Mouse (Mus musculus): ENCODE results near the gene Zfp986. TPM values are rescaled to one million over a fixed set of nuclear protein-coding genes. Genes with fewer than 3 reads are reported as not detected.
"Not testable (repeated sequence)": the region's sequence is repeated elsewhere in the genome, so short reads cannot be mapped to it uniquely, and the experiment has no call there.

The Zfp986 gene
- total RNA-seq (2014; fragmentation: Nextera tagmentation) (not detected in 2 replicates), total RNA-seq (2017) (not detected in 2 replicates)

DNA sequence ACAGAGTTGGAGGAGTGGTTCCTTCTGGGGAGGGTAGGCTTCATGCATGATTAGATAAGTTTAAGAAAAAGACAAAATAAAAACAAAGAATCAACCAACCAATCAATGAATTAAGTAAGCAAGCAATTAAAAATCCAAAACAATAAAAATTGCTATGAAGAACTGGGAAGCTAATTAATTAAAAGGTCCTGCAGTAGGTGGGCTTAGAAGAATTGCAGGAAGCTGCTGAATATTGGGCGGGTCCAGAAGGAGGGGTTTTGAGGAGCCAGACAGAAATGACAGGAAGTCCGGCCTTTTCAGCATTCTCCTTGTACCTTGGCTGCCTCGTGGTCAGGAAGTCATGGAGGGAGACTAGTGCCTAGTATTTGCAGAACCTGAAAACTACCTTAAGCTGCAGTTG lies at the start of gene Zfp986:
Gene Zfp986, plus strand, starts transcription at position 301 of the 400 bp plus-strand sequence.
- not testable (repeated sequence) for ATAC-seq (replicated peaks; ENCODE audit: low FRiP score, low TSS enrichment, poor library complexity, severe bottlenecking)

DNA sequence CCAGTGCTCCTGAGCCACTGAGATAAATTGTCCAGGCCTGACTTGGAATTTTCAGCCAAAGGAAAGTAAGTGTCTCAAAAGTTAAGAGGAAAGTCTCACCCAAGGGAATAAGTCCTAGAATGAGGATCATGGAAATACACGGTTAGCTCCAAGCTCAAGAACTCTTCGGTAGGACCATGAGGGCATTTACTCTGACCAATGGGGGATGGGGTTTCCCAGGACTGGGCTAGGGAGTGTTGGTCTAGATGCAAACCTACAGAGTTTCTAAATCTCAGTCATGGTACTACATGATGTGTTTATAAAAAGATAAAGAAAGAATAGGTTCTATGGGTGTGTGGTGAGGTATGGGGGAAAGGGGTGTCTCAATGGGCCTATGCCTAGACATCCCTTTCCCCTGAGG lies 48.6 kb upstream of the Zfp986 start:
- ATAC-seq (replicated peaks; ENCODE audit: low FRiP score, low TSS enrichment, poor library complexity, severe bottlenecking), result not testable (repeated sequence)

DNA sequence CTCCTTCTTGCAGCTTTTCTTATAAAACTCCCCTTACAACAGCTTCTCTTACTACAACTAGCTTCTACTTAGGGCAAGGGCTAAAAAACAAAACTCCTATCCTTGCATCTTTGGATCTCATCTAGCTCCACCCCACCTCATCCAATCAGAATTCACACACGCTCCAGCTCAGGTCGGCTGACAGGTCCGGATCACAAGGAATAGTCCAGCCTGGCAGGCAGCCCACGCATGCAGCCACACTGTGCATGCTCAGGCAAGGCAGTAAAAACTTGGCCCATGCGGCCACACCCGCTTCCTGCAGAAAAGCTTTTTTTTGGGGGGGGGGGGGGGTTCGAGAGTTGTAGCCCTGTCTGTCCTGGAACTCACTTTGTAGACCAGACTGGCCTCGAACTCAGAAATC lies 43.0 kb upstream of the Zfp986 start:
- ATAC-seq (replicated peaks; ENCODE audit: low FRiP score, low TSS enrichment, poor library complexity, severe bottlenecking), result not testable (repeated sequence)

DNA sequence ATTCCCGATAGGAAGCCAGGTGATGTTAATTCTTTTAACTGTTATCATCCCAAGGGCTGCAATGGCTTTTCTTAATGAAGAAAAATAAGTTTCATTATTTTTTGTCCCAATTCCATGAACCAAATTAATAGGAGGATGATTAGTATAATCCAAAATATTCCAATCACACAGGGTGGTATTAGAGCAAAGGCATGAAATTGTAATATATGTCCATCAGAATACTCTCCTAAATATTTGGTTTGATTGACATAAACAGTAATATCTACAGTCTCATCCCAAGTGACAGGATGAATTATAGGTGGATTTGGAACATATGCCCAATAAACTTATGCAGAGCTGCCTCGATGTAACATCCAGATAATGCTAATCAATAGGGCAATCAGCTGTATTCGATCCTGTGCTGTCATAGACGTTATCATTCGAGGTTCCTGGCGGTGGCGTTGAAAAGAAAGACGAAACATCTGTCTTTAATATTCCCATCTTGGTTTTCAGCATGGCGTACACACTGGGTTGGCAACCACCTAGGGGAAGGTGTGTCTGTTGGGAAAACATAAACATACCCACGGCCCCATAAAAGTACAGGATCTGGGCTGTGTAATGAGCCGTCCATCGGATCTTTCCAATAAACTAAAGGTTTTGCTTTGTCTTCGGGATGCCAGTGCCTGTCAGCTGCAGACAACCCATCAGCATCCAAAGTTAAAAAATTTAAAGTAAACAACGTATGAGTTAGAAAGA lies 37.1 kb upstream of the Zfp986 start:
- ATAC-seq (replicated peaks; ENCODE audit: low FRiP score, low TSS enrichment, poor library complexity, severe bottlenecking), result peak; percentile 20; the same call in 1 of the 2 replicates

DNA sequence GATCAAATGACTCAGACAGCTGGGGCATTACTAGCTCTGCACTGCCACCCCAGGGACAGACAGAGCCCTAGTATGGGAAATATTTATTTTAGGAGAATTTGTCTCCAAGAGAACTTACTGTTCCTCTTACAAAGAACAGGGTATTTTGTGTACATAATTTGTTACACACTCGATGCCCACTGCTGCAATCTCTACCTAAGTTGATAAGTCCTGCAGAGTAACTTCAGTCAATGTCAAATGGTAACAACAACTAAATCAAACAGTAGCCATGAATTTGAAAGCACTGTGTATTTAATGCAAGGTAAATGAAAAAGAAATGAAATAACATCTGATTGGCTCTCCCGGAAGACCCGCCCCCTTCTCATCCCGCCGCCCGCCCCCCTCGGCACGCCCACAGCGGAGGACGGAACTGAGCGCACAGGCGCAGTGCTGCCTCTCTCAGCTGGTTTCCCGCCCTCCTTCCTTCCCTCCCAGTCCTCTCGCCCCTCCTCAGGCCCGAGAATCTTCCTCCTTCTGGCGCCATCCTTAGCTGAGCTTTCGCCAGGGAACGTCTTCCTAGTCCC lies 32.2 kb upstream of the Zfp986 start:
- peak; percentile 24; the same call in 1 of the 2 replicates for ATAC-seq (replicated peaks; ENCODE audit: low FRiP score, low TSS enrichment, poor library complexity, severe bottlenecking)

DNA sequence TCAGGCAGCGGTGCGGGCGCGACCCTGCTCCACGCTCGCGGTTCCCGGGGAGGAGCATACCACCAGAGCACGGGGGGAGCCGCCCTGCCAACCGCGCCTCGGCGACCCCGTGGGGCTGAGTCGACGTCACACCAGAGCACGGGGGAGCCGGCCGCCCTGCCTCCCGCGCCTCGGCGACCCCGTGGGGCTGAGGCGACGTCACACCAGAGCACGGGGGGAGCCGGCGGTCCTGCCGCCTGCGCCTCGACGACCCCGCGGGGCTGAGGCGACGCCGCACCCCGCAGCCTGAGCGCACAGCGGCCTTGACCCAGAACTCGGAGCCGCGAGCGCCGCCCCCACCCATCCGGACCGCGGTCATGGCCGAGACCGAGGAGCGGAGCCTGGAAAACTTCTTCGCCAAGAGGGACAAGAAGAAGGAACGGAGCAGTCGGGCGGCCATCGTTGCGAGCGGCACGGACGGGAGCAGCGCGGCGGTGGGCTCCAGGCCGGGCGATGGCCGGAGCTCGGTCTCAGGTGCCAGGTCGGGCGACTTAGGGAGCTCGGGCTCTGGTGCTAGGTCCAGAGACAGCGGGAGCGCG lies 31.6 kb upstream of the Zfp986 start:
- ATAC-seq (replicated peaks; ENCODE audit: low FRiP score, low TSS enrichment, poor library complexity, severe bottlenecking), result peak; percentile 69

DNA sequence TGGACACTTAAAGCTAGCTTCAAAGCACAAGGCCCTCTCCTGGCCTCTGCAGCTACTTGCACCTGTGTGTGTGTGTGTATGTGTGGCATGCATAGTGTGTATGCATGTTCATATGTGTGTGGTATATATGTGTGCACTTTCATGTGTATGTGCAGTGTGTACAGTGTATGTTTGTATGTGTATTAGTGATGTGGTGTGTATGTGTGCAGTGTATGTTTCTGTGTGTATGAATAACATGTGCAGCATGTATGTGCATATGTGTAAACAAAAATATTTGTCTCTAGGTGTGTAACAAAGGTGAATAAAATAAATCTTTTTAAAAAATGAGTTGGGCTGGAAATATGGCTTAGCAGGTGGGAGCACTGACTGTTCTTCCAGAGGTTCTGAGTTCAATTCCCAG lies 21.8 kb upstream of the Zfp986 start:
- not testable (repeated sequence) for ATAC-seq (replicated peaks; ENCODE audit: low FRiP score, low TSS enrichment, poor library complexity, severe bottlenecking)

DNA sequence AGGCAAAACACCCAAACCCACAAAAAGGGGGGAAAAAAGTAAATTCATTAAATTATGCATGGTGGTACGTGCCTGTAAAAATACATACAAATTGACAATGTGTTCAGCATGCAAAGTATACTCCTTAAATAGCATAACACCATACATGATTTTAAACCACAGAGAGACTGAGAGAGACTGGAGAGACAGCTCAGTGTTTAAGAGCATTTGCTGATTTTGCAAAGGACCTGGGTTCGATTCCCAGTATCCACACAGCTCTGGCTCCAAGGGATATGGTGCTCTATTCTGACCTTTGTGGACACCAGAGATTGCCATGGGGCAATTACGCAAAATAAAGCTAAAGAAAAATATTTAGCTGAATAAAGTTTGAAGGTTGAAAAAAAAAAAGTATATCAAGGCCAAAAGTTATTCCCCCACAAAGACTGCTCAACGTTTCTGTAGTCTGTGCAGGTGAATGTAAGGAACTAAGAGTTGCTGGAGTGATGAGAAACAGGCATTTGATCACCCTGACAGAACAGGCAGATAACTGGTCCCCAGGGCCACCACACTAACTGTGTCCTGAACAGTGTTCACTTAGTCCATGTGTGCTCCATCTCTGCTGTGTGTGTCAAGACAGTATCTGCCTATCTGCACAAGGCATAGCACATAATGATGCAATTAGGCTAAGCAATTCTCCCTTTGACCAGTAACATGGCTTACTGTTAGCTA lies 20.3 kb upstream of the Zfp986 start:
- not testable (repeated sequence) for ATAC-seq (replicated peaks; ENCODE audit: low FRiP score, low TSS enrichment, poor library complexity, severe bottlenecking)

DNA sequence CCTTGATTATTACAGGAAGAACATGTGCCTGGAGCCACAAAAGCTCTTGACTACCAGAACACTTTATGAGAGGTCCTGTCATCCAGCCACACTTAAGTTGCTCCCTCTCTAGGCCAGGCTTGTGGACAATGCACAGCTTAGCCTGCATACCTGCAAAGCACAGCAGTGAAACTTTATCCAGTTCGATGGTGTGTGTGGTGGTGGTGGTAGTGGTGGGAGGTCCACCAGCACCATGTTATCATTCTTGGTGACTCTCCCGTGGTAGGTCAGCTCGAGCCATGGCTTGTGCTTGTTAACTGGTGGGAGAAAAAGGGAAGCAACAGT lies 19.7 kb upstream of the Zfp986 start:
- ATAC-seq (replicated peaks; ENCODE audit: low FRiP score, low TSS enrichment, poor library complexity, severe bottlenecking), result 0 out of 2 replicates have a peak, but pooled peaks have one; percentile 19

DNA sequence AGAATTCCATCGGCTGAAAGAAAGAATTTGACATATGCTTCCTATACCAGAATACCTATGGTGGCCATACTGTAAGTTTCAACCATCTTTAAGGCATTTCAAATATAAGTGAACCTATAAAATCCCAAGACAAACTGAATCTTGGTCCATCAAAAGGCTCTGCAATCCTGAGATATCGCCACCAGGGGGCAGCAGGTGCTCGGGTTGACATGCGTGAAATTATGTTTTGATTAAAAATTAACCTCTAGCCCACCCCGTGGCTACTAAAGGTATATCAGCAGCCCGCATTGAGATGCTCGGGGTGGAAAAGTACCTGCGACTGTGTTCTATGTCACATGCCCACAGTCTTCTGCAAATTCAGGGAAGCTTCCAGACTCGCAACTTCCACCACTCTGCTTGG lies 17.2 kb upstream of the Zfp986 start:
- ATAC-seq (replicated peaks; ENCODE audit: low FRiP score, low TSS enrichment, poor library complexity, severe bottlenecking), result peak; percentile 58

DNA sequence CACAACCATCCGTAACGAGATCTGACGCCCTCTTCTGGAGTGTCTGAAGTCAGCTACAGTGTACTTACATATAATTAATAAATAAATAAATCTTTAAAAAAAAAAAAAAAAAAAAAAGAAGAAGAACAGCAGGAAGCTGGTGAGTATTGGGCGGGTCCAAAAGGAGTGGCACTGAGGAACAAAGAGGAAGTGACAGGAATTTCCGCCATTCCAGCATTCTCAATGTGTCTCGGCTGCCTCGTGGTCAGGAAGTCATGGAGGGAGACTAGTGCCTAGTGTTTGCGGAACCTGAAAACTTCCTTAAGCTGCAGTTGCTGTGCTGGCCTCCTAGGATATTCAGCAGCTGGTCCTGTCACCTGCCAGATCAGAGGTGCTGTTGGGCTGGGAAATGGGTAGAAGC lies 4.7 kb upstream of the Zfp986 start:
- not testable (repeated sequence) for ATAC-seq (replicated peaks; ENCODE audit: low FRiP score, low TSS enrichment, poor library complexity, severe bottlenecking)

Other genes with a start within 250 kb of the Zfp986 start
- not detected in 2 replicates for gene Zfp980, start 198.1 kb upstream of the Zfp986 start, total RNA-seq (2014; fragmentation: Nextera tagmentation)
- not detected in 2 replicates for gene Zfp980, start 198.1 kb upstream of the Zfp986 start, total RNA-seq (2017)
- 0.70 and 2.5 TPM in 2 replicates for gene Zfp987, start 228.5 kb downstream of the Zfp986 start, total RNA-seq (2014; fragmentation: Nextera tagmentation)
- gene Zfp987, start 228.5 kb downstream of the Zfp986 start, total RNA-seq (2017), result 1.7 and 5.0 TPM in 2 replicates

All from megakaryocyte-erythroid progenitor cell, adult 5-6 weeks (primary cell).